Mouse (Mus musculus): Measurements from ENCODE around the gene Msx1.

GRCm38 (mm10) chr5:37822791-37823720, 1.3 kb downstream of the Msx1 start:
- no peak for TF ChIP-seq CTCF (IDR thresholded peaks at IDR 0.05)
- no peak for TF ChIP-seq POLR2A (IDR thresholded peaks at IDR 0.05; ENCODE audit: insufficient read depth, low read depth, low read length)
